Mouse (Mus musculus): ENCODE measurements around the gene Daglb. TPM values are rescaled to one million over a fixed set of nuclear protein-coding genes. Genes with fewer than 3 reads are reported as not detected.

Daglb gene
- polyA plus RNA-seq (2012; rRNA removed) = 14.9 and 17.6 TPM in 2 replicates

- H3K36me3 ChIP-seq (ENCODE audit: control insufficient read depth, insufficient read depth, low read length) = peaks cover 2% of the 10 kb centered on the region; the same call in 1 of the 2 replicates
- 2% methylated on average over 43 of the region's 43 CpGs for WGBS
- DNase-seq (ENCODE audit: low read depth in 1 of 2, low spot score in 2 of 2) = peak; percentile 78 to 90
- H3K27ac ChIP-seq (ENCODE audit: insufficient read depth, low read length) = peak within 1 kb of the TSS; percentile 42
- peak; percentile 80 for TF ChIP-seq POLR2A (IDR thresholded peaks at IDR 0.05; ENCODE audit: low read depth, low read length)
- no peak for TF ChIP-seq CTCF (IDR thresholded peaks at IDR 0.05; ENCODE audit: extremely low read depth, insufficient read depth, insufficient read length, insufficient replicate concordance)
- H3K27me3 ChIP-seq (ENCODE audit: control insufficient read depth, insufficient read depth, low read length) = no peaks in the 10 kb centered on the region
- peak within 1 kb of the TSS; percentile 70 for H3K4me3 ChIP-seq (ENCODE audit: extremely low read depth, insufficient read depth, insufficient read length)
- H3K4me1 ChIP-seq (ENCODE audit: control insufficient read depth, insufficient read depth, insufficient read length) = peaks cover 4% of the 10 kb centered on the region; the same call in 1 of the 2 replicates
These were observed at the start of gene Daglb for GRCm38 (mm10) chr5:143464100-143464756. Gene Daglb (plus strand): TSS chr5:143464584.

- H3K27ac ChIP-seq (ENCODE audit: insufficient read depth, low read length) = no peak overlapping the region
- no peak for DNase-seq (ENCODE audit: low read depth in 1 of 2, low spot score in 2 of 2)
- no peaks in the 10 kb centered on the region for H3K27me3 ChIP-seq (ENCODE audit: control insufficient read depth, insufficient read depth, low read length)
- WGBS = 88% methylated on average over 4 of the region's 4 CpGs
- peaks cover 41% of the 10 kb centered on the region for H3K36me3 ChIP-seq (ENCODE audit: control insufficient read depth, insufficient read depth, low read length)
- no peak overlapping the region for H3K4me3 ChIP-seq (ENCODE audit: extremely low read depth, insufficient read depth, insufficient read length)
- no peak for TF ChIP-seq POLR2A (IDR thresholded peaks at IDR 0.05; ENCODE audit: low read depth, low read length)
- TF ChIP-seq CTCF (IDR thresholded peaks at IDR 0.05; ENCODE audit: extremely low read depth, insufficient read depth, insufficient read length, insufficient replicate concordance) = no peak
- no peaks in the 10 kb centered on the region for H3K4me1 ChIP-seq (ENCODE audit: control insufficient read depth, insufficient read depth, insufficient read length)
These were observed 42.9 kb upstream of the Daglb start for GRCm38 (mm10) chr5:143421484-143421883.

DNA sequence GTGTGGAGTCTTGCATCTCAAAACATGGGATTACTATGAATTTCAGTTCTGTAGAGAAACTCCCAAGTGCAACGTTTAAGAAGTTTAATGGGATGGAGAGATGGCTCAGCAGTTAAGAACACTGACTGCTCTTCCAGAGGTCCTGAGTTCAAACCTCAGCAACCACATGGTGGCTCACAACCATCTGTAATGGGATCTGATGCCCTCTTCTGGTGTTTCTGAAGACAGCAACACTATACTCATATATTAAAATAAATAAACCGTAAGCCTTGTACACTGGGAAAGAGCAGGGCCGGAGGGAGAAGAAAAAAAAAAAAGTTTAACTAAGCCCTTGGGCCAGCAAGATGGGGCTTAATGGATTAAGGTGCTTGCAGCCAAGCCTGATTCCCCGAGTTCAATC lies 41.4 kb upstream of the Daglb start:
- Histone ChIP-seq H3K27ac (ENCODE audit: insufficient read depth, low read length) (no peak overlapping the region), H3K27me3 (ENCODE audit: control insufficient read depth, insufficient read depth, low read length) (no peaks in the 10 kb centered on the region), H3K4me3 (ENCODE audit: extremely low read depth, insufficient read depth, insufficient read length) (no peak overlapping the region), H3K36me3 (ENCODE audit: control insufficient read depth, insufficient read depth, low read length) (peaks cover 32% of the 10 kb centered on the region), H3K4me1 (ENCODE audit: control insufficient read depth, insufficient read depth, insufficient read length) (no peaks in the 10 kb centered on the region)
- no peak for DNase-seq (ENCODE audit: low read depth in 1 of 2, low spot score in 2 of 2)
- TF ChIP-seq CTCF (IDR thresholded peaks at IDR 0.05; ENCODE audit: extremely low read depth, insufficient read depth, insufficient read length, insufficient replicate concordance) (no peak), POLR2A (IDR thresholded peaks at IDR 0.05; ENCODE audit: low read depth, low read length) (no peak)
- WGBS = 87% methylated on average over 4 of the region's 4 CpGs

GRCm38 (mm10) chr5:143423899-143424519 lies 40.4 kb upstream of the Daglb start:
- peaks cover 23% of the 10 kb centered on the region for H3K36me3 ChIP-seq (ENCODE audit: control insufficient read depth, insufficient read depth, low read length)
- no peak overlapping the region for H3K4me3 ChIP-seq (ENCODE audit: extremely low read depth, insufficient read depth, insufficient read length)
- H3K4me1 ChIP-seq (ENCODE audit: control insufficient read depth, insufficient read depth, insufficient read length) = no peaks in the 10 kb centered on the region
- TF ChIP-seq CTCF (IDR thresholded peaks at IDR 0.05; ENCODE audit: extremely low read depth, insufficient read depth, insufficient read length, insufficient replicate concordance) (peak; percentile 57; the same call in 1 of the 2 replicates), POLR2A (IDR thresholded peaks at IDR 0.05; ENCODE audit: low read depth, low read length) (no peak)
- peak; percentile 47 to 54 for DNase-seq (ENCODE audit: low read depth in 1 of 2, low spot score in 2 of 2)
- H3K27me3 ChIP-seq (ENCODE audit: control insufficient read depth, insufficient read depth, low read length) = no peaks in the 10 kb centered on the region
- WGBS = 14% methylated on average over 6 of the region's 6 CpGs
- H3K27ac ChIP-seq (ENCODE audit: insufficient read depth, low read length) = no peak overlapping the region

DNA sequence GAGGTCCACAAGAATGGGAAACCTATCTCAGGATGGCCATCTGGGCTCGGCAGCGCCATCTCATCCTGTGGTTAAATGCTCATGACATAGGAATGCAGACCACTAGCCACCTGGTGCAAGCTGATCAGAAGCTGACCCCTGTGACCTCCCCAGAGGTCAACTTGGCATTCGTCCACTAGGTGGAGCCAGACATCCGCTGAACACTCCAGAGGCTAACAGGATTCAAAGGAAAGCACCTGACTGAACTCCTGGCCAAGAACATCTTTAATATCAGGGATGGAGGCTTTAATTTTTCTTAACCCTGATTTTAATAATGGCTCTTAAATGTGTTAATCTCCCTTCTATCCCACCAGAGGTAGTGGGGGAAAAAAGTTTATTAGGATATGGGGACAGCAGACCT lies 30.0 kb upstream of the Daglb start:
- TF ChIP-seq CTCF (IDR thresholded peaks at IDR 0.05; ENCODE audit: extremely low read depth, insufficient read depth, insufficient read length, insufficient replicate concordance) (peak; percentile 94; the same call in 1 of the 2 replicates), POLR2A (IDR thresholded peaks at IDR 0.05; ENCODE audit: low read depth, low read length) (no peak)
- H3K27me3 ChIP-seq (ENCODE audit: control insufficient read depth, insufficient read depth, low read length) = no peaks in the 10 kb centered on the region
- H3K27ac ChIP-seq (ENCODE audit: insufficient read depth, low read length) = no peak overlapping the region
- H3K4me3 ChIP-seq (ENCODE audit: extremely low read depth, insufficient read depth, insufficient read length) = no peak overlapping the region
- H3K4me1 ChIP-seq (ENCODE audit: control insufficient read depth, insufficient read depth, insufficient read length) = no peaks in the 10 kb centered on the region
- DNase-seq (ENCODE audit: low read depth in 1 of 2, low spot score in 2 of 2) = peak; percentile 39 to 76
- WGBS = 5% methylated on average over 4 of the region's 4 CpGs
- H3K36me3 ChIP-seq (ENCODE audit: control insufficient read depth, insufficient read depth, low read length) = no peaks in the 10 kb centered on the region

DNA sequence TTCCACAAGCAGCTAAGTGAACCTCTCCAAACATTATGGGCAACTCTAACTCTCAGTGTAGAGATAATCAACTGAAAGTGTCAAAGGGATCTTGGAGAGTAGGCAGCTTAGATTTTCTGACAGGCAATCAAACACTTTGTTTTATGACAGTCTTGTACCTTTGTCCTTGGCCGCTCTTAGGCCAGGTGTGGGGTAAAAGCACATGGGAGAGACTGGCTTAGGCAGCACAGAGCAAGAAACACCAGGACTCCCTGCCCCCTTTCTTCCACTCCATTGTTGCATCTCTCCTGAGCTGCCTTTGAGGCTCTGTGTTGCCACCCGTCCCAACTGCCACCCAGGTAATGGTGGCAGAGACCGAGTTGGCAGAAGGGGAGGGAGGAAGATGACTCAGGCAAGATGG lies 23.1 kb upstream of the Daglb start:
- Histone ChIP-seq H3K4me3 (ENCODE audit: extremely low read depth, insufficient read depth, insufficient read length) (no peak overlapping the region), H3K36me3 (ENCODE audit: control insufficient read depth, insufficient read depth, low read length) (no peaks in the 10 kb centered on the region), H3K27me3 (ENCODE audit: control insufficient read depth, insufficient read depth, low read length) (no peaks in the 10 kb centered on the region), H3K27ac (ENCODE audit: insufficient read depth, low read length) (no peak overlapping the region), H3K4me1 (ENCODE audit: control insufficient read depth, insufficient read depth, insufficient read length) (no peaks in the 10 kb centered on the region)
- no peak for TF ChIP-seq POLR2A (IDR thresholded peaks at IDR 0.05; ENCODE audit: low read depth, low read length)
- TF ChIP-seq CTCF (IDR thresholded peaks at IDR 0.05; ENCODE audit: extremely low read depth, insufficient read depth, insufficient read length, insufficient replicate concordance) = no peak
- WGBS = 77% methylated on average over 3 of the region's 3 CpGs
- no peak for DNase-seq (ENCODE audit: low read depth in 1 of 2, low spot score in 2 of 2)

DNA sequence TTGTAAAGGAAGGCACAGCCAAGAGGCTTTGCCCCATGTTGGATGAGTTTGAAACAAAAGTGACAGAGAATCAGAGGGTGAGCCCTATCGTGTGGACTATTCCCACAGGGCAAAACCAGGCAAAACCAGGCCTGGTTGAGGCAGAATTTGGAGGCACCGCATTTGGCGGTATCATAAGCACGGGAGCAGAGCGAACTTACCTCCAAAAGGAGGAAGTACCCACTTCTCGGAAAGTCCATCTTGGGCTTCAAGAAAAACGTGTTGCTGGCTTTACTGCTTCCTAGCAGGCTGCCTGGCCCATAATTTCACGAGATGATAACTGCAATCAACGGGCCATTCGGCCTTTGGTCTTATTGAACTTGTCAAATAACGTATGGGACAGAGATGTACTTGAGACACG lies 22.6 kb upstream of the Daglb start:
- Histone ChIP-seq H3K27me3 (ENCODE audit: control insufficient read depth, insufficient read depth, low read length) (no peaks in the 10 kb centered on the region), H3K4me1 (ENCODE audit: control insufficient read depth, insufficient read depth, insufficient read length) (no peaks in the 10 kb centered on the region), H3K27ac (ENCODE audit: insufficient read depth, low read length) (no peak overlapping the region), H3K4me3 (ENCODE audit: extremely low read depth, insufficient read depth, insufficient read length) (no peak overlapping the region), H3K36me3 (ENCODE audit: control insufficient read depth, insufficient read depth, low read length) (no peaks in the 10 kb centered on the region)
- 54% methylated on average over 12 of the region's 12 CpGs for WGBS
- no peak for TF ChIP-seq CTCF (IDR thresholded peaks at IDR 0.05; ENCODE audit: extremely low read depth, insufficient read depth, insufficient read length, insufficient replicate concordance)
- TF ChIP-seq POLR2A (IDR thresholded peaks at IDR 0.05; ENCODE audit: low read depth, low read length) = no peak
- DNase-seq (ENCODE audit: low read depth in 1 of 2, low spot score in 2 of 2) = no peak
